Mouse (Mus musculus): ENCODE measurements around the gene Rab25. TPM values are rescaled to one million over a fixed set of nuclear protein-coding genes. Genes with fewer than 3 reads are reported as not detected.
"Not testable (repeated sequence)": the region's sequence is repeated elsewhere in the genome, so short reads cannot be mapped to it uniquely, and the experiment has no call there.

The Rab25 gene
- polyA plus RNA-seq (2014; fragmentation: Nextera tagmentation; extraction: Ambion mirVana), result 3.7 and 4.0 TPM in 2 replicates

DNA sequence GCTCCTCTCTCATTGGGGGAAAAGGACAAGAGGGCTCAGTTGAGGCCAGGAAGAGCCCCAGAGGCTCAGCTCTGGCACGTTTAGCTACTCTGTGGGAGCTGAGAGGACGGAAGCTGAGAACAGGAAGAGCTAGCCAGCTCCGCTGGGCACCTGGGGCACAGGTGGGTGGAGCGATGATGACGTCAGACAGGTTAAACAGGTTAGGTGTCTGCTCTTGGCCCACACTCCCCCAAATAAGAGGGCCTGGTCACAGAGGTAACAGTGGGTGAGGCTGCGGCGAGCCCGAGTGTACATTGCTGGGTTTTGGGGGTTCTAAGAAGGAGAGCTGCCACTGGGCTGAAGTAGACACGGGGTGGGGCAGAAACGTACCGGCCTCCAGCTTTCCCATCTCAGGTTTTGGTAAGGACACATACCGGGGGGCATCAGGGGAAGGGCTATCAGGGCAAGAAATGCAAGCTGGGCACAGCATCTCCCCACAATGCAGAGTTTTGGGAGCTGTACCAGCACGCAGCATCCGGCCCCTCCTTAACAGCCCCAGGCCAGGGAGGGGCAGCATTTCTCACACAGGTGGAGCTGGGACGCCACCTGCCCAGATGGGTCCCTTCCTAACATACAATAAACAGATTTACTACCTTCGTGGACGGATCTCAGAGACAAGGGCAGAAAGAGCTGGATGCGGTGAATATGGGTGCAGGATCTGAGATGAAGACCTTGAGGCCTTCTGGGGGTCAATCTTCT lies at the start of gene Rab25:
Rab25 (minus strand) TSS at position 121 of the 738 bp plus-strand sequence.
- WGBS, result 38% methylated on average over 18 of the region's 18 CpGs
- Histone ChIP-seq H3K9ac (replicated peaks; ENCODE audit: low read length) (no peak within 1 kb of the TSS), H3K27me3 (ENCODE audit: control insufficient read depth, insufficient read depth, low read length) (no peaks in the 10 kb centered on the region), H3K27ac (replicated peaks; ENCODE audit: low read depth, low read length) (no peak within 1 kb of the TSS), H3K36me3 (replicated peaks; ENCODE audit: control insufficient read depth, insufficient read depth, low read depth, low read length) (no peaks in the 10 kb centered on the region), H3K9me3 (replicated peaks; ENCODE audit: control insufficient read depth, low read length) (no peaks in the 10 kb centered on the region), H3K4me2 (ENCODE audit: low read depth, low read length) (no peak within 1 kb of the TSS), H3K4me1 (ENCODE audit: control insufficient read depth, insufficient read depth, low read length) (no peaks in the 10 kb centered on the region), H3K4me3 (ENCODE audit: low read depth, low read length) (no peak within 1 kb of the TSS)
- ATAC-seq (replicated peaks; ENCODE audit: insufficient number of reproducible peaks, low FRiP score, low TSS enrichment, low read depth) (no peak), DNase-seq (ENCODE audit: low spot score) (no peak)

DNA sequence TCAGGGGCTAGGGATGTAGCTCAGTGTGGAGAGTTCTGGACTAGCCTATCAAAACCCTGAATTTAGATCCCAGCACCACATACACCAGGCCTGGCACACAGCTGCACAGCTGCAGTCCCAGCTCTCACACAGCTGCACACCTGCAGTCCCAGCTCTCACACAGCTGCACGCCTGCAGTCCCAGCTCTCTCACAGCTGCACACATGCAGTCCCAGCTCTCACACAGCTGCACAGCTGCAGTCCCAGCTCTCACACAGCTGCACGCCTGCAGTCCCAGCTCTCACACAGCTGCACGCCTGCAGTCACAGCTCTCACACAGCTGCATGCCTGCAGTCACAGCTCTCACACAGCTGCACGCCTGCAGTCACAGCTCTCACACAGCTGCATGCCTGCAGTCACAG lies 48.4 kb upstream of the Rab25 start:
- 85% methylated on average over 4 of the region's 4 CpGs for WGBS
- H3K36me3 ChIP-seq (replicated peaks; ENCODE audit: control insufficient read depth, insufficient read depth, low read depth, low read length); ATAC-seq (replicated peaks; ENCODE audit: insufficient number of reproducible peaks, low FRiP score, low TSS enrichment, low read depth); H3K27ac ChIP-seq (replicated peaks; ENCODE audit: low read depth, low read length); DNase-seq (ENCODE audit: low spot score); H3K4me1 ChIP-seq (ENCODE audit: control insufficient read depth, insufficient read depth, low read length); H3K4me2 ChIP-seq (ENCODE audit: low read depth, low read length); H3K4me3 ChIP-seq (ENCODE audit: low read depth, low read length); H3K9me3 ChIP-seq (replicated peaks; ENCODE audit: control insufficient read depth, low read length); H3K27me3 ChIP-seq (ENCODE audit: control insufficient read depth, insufficient read depth, low read length); H3K9ac ChIP-seq (replicated peaks; ENCODE audit: low read length): not testable (repeated sequence)

DNA sequence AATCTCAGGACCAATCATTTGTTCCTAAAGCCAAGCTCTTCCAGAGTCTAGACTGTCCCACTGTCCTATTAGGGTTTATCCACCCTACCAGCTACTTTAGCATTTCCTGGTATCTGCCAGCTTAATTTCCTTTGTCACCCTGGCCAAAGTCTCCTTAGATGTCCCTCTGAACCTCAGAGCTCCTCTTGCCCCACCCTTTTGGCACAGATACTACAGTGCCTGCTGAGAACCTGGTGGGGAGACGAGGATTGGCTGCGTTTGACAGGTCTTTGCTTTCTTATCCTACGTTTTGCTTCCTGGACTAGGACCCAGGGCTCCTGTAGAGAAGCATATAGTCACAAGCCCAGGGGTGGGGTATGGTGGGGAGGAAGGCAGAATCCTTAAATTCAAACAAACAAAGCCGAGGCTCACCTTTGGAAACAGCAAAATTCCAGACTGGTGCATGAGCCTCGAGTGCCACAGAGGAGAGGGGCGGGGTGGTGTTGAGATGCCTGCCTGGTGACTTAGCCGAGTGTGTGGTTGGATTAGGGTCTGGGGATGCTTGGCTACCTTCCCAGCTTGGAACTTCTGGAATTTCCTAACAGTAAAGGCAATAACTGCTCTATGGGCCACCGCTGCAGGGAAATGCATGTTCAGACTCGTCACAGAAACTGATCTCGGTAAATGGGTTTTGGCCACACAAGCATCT lies 45.9 kb upstream of the Rab25 start:
- Histone ChIP-seq H3K4me2 (ENCODE audit: low read depth, low read length) (no peak overlapping the region), H3K9me3 (replicated peaks; ENCODE audit: control insufficient read depth, low read length) (no peaks in the 10 kb centered on the region), H3K4me3 (ENCODE audit: low read depth, low read length) (no peak overlapping the region), H3K9ac (replicated peaks; ENCODE audit: low read length) (no peak overlapping the region), H3K36me3 (replicated peaks; ENCODE audit: control insufficient read depth, insufficient read depth, low read depth, low read length) (no peaks in the 10 kb centered on the region), H3K4me1 (ENCODE audit: control insufficient read depth, insufficient read depth, low read length) (no peaks in the 10 kb centered on the region), H3K27me3 (ENCODE audit: control insufficient read depth, insufficient read depth, low read length) (no peaks in the 10 kb centered on the region), H3K27ac (replicated peaks; ENCODE audit: low read depth, low read length) (no peak overlapping the region)
- WGBS, result 71% methylated on average over 10 of the region's 10 CpGs
- DNase-seq (ENCODE audit: low spot score) (no peak), ATAC-seq (replicated peaks; ENCODE audit: insufficient number of reproducible peaks, low FRiP score, low TSS enrichment, low read depth) (no peak)

DNA sequence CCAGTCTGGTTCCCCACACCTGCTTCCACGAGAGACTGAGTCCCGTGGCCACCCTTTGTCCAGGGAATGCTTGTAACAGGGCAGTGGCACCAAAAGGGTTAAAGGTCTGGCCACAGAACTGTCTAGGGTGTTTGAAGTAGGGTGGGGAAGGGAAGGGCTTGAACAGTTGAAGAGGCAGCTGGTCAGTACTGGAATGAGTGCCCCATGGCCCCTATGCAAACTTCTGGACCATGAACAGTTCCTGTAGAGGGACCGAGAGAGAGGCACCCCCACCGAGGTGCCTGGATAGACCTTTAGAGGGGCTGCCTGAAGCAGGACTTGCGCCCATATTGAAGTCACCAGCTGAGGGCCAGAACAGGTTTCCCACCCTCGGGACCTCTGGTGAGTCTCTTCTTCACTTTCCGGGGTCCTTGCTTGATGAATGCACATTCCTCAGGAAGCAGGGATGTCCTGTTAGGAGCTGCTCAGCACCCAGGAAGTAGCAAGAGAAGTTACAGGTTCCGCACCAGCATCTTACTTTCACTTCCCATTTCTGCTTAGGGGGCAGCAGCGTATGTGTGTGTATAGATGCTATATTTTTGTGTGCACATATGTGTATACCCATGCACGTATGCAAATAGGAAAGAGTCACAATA lies 45.0 kb upstream of the Rab25 start:
- Histone ChIP-seq H3K9me3 (replicated peaks; ENCODE audit: control insufficient read depth, low read length) (no peaks in the 10 kb centered on the region), H3K27me3 (ENCODE audit: control insufficient read depth, insufficient read depth, low read length) (no peaks in the 10 kb centered on the region), H3K4me3 (ENCODE audit: low read depth, low read length) (no peak overlapping the region), H3K27ac (replicated peaks; ENCODE audit: low read depth, low read length) (no peak overlapping the region), H3K4me1 (ENCODE audit: control insufficient read depth, insufficient read depth, low read length) (no peaks in the 10 kb centered on the region), H3K36me3 (replicated peaks; ENCODE audit: control insufficient read depth, insufficient read depth, low read depth, low read length) (peaks cover under 1% of the 10 kb centered on the region; the same call in 1 of the 2 replicates), H3K4me2 (ENCODE audit: low read depth, low read length) (no peak overlapping the region), H3K9ac (replicated peaks; ENCODE audit: low read length) (no peak overlapping the region)
- DNase-seq (ENCODE audit: low spot score), result no peak
- no peak for ATAC-seq (replicated peaks; ENCODE audit: insufficient number of reproducible peaks, low FRiP score, low TSS enrichment, low read depth)
- 66% methylated on average over 10 of the region's 10 CpGs for WGBS

DNA sequence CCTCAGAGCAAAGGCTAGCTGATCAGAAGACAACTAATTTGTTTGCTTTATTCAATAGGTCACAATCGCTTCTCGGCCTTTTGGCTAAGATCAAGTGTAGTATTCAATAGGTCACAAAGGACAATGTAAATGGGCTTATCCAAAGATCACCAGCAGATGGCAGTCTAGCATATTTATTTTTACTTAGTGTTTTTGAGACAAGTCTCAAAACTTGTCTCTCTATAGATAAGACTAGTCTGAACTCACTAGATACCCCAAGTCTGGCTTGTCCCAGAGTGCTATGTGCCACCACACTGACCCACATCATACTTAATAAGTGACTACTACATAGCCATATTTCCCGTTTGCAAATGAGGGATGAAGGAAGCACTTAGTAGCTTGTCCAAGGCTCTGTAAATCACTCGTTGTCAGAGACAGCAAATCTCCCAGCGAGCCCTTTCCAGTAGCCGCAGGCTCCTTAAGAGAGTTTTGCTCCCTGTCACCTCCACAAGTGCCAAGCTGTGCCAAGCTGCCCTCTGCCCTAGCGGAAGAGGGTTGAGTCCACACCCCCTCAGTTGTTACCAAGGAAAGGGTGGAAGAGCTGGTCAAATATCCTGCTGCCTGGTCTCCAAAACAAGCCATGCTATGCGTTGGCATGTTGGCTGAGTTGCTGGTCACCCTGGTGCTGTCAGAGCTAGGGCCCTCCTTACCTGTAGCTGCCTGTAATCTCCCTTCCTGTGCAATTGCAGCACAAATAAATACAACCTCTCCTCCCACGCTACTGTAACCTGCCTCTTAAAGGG lies 44.0 kb upstream of the Rab25 start:
- H3K4me1 ChIP-seq (ENCODE audit: control insufficient read depth, insufficient read depth, low read length), result no peaks in the 10 kb centered on the region
- H3K27me3 ChIP-seq (ENCODE audit: control insufficient read depth, insufficient read depth, low read length), result no peaks in the 10 kb centered on the region
- peaks cover 7% of the 10 kb centered on the region for H3K36me3 ChIP-seq (replicated peaks; ENCODE audit: control insufficient read depth, insufficient read depth, low read depth, low read length)
- WGBS, result 34% methylated on average over 9 of the region's 9 CpGs
- no peak overlapping the region for H3K27ac ChIP-seq (replicated peaks; ENCODE audit: low read depth, low read length)
- ATAC-seq (replicated peaks; ENCODE audit: insufficient number of reproducible peaks, low FRiP score, low TSS enrichment, low read depth), result no peak
- no peak overlapping the region for H3K4me3 ChIP-seq (ENCODE audit: low read depth, low read length)
- no peak overlapping the region for H3K9ac ChIP-seq (replicated peaks; ENCODE audit: low read length)
- H3K4me2 ChIP-seq (ENCODE audit: low read depth, low read length), result no peak overlapping the region
- DNase-seq (ENCODE audit: low spot score), result peak; percentile 91
- no peaks in the 10 kb centered on the region for H3K9me3 ChIP-seq (replicated peaks; ENCODE audit: control insufficient read depth, low read length)

DNA sequence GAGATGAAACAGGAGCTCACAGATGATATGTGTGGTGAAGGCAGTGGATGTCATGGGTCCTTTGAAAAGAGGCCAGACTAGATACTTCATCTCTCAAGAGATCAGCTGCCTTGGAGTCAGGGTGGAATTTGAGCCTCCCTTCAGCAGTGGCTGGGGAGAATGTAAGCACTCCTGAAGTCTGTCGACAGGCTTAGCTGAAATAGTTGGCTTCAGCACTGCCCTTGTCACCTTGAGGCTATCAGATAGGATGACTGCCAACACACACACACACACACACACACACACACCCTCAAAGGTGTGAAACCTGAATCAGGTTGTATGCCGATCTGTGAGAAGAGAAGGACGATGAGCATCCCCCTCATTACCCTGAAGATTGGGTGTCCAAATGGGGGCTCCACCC lies 42.9 kb upstream of the Rab25 start:
- WGBS, result 52% methylated on average over 3 of the region's 3 CpGs
- H3K27ac ChIP-seq (replicated peaks; ENCODE audit: low read depth, low read length), result peak overlapping the region; percentile 41; the same call in 1 of the 2 replicates
- no peak overlapping the region for H3K9ac ChIP-seq (replicated peaks; ENCODE audit: low read length)

DNA sequence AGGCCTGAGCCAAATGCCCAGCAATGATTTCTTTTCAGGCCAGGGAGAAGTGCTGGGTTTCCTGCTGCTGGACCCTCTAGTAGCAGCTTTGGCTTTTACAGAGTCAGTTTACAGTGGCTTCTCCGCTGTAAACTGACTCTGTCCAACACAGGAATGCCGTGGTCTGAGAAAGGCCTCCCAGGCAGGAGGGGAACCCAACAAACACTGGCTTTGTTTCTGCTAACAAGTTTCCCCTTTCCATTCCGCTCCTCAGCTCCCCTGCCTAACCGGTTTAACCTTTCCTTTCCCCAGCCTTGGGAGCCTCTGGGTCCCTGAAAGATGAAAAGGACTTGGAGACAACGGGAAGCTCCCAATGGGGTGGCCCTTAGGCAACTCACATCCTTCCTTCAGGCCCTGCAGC lies 42.1 kb upstream of the Rab25 start:
- whole genome bisulfite sequencing, result 16% methylated on average over 5 of the region's 5 CpGs
- H3K9me3 ChIP-seq (replicated peaks; ENCODE audit: control insufficient read depth, low read length), result no peaks in the 10 kb centered on the region
- H3K36me3 ChIP-seq (replicated peaks; ENCODE audit: control insufficient read depth, insufficient read depth, low read depth, low read length), result peaks cover 11% of the 10 kb centered on the region
- peak; percentile 52 for DNase-seq (ENCODE audit: low spot score)
- H3K4me1 ChIP-seq (ENCODE audit: control insufficient read depth, insufficient read depth, low read length), result no peaks in the 10 kb centered on the region
- H3K27me3 ChIP-seq (ENCODE audit: control insufficient read depth, insufficient read depth, low read length), result no peaks in the 10 kb centered on the region
- H3K4me2 ChIP-seq (ENCODE audit: low read depth, low read length), result no peak overlapping the region
- H3K27ac ChIP-seq (replicated peaks; ENCODE audit: low read depth, low read length), result peak overlapping the region; percentile 41; the same call in 1 of the 2 replicates
- no peak overlapping the region for H3K4me3 ChIP-seq (ENCODE audit: low read depth, low read length)
- no peak overlapping the region for H3K9ac ChIP-seq (replicated peaks; ENCODE audit: low read length)
- no peak for ATAC-seq (replicated peaks; ENCODE audit: insufficient number of reproducible peaks, low FRiP score, low TSS enrichment, low read depth)

More for the DNA sequence above, 42.9 kb upstream of the Rab25 start:
- peaks cover 11% of the 10 kb centered on the region for H3K36me3 ChIP-seq (replicated peaks; ENCODE audit: control insufficient read depth, insufficient read depth, low read depth, low read length)
- H3K27me3 ChIP-seq (ENCODE audit: control insufficient read depth, insufficient read depth, low read length), result no peaks in the 10 kb centered on the region
- DNase-seq (ENCODE audit: low spot score) (no peak), ATAC-seq (replicated peaks; ENCODE audit: insufficient number of reproducible peaks, low FRiP score, low TSS enrichment, low read depth) (peak; percentile 51)
- no peaks in the 10 kb centered on the region for H3K9me3 ChIP-seq (replicated peaks; ENCODE audit: control insufficient read depth, low read length)
- H3K4me1 ChIP-seq (ENCODE audit: control insufficient read depth, insufficient read depth, low read length), result no peaks in the 10 kb centered on the region
- no peak overlapping the region for H3K4me2 ChIP-seq (ENCODE audit: low read depth, low read length)
- H3K4me3 ChIP-seq (ENCODE audit: low read depth, low read length), result no peak overlapping the region

All from embryonic facial prominence, embryonic 11.5 days (tissue).